Mouse (Mus musculus) heart, adult 18-20 months (tissue): ENCODE results near the gene Fuk. TPM values are rescaled to one million over a fixed set of nuclear protein-coding genes. Genes with fewer than 3 reads are reported as not detected.
"Not testable (repeated sequence)": the region's sequence is repeated elsewhere in the genome, so short reads cannot be mapped to it uniquely, and the experiment has no call there.

ENCODE experiments used
- DNase-seq, 2 experiments: peaks; one replicate each; pipeline ENCODE4 v3.0.0; 2021 to 2022; ENCODE audit warnings: mixed read lengths in 1 of 2
- total RNA-seq, 2 experiments: library from RNA; stranded (reverse); gene quantifications; 2 replicates each; pipeline ENCODE4 v1.2.3; 2021

The Fuk gene
- total RNA-seq, 2 experiments from 2014 or later: 5.2 to 5.5 TPM

DNA sequence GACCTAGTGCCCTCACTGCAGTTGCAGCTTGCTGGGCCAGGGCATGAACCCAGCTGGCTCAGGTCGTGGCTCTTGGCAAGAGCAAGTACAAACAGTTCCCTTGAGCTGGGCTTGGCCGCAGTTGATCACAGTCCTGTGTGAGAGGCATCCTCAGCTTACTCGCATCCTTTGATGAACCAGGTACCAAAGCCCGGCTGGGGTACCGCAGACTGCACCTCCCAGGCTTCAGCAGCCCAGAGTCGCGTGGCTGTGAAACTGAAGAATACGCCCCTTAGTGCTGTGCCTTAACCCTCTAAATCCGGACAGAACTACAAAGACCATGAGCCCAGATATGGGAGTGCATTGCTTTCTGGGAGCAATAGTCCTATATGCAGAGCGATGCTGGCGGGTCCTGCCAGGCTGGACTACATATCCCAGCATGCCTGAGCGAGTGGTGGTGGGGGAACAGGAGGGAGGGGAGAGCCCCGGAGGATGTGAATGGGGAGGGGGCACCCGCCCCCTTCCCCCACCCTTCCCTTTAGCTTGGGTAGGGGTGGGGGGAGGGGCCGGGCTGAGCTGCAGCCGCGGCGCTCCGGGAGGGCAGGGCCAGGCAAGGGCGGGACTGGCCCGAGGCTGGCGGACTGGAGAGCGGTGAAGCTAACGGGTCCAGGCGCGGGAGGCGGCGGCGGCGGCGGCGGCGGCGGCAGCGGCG lies 17.2 kb upstream of the Fuk start, which contains the start of gene St3gal2:
Gene St3gal2 (plus strand): TSS at position 582 of the 691 bp plus-strand sequence.
- peak; percentile 89 to 96 for DNase-seq

- no peak for DNase-seq
These were observed 16.2 kb upstream of the Fuk start for GRCm38 (mm10) chr8:110918460-110918859.

DNA sequence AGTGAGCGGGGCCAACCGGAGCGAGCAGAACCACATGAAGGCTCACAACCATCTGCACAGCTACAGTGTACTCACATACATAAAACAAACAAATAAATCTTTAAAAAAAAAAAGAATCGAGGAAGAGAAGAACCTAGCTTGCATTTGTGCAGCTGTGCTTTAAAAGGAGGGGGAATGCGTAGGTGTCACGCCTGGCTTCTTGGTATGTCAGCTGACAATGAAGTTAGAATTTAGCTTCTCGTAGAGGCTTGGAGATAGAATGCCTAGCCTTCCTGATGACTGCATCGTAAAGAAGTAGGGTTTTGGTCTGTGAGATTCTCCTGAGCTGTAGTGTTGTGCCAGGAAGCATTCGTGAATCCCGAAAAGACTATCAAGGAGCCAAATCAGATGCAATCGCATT lies 15.7 kb upstream of the Fuk start:
- DNase-seq: no peak

DNA sequence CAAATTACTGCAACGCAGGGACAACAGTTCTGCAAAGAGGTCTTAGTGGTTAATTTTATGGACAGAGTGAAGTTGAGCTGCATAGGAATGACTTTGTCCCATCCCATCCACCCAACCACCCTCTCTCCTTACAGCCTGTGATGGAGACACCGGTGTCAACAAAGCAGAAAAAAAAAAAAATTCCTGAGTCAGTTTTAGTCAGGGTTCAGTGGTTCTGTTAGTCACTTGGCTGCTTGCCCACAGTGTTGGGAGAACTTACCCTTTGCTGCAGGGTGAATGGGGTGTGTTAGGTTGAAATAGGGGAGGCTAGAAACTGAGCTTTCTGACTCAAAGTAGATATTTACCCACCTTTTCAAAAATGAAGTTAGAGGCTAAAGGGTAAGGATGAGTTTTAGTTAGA lies 15.1 kb upstream of the Fuk start:
- DNase-seq: no peak

GRCm38 (mm10) chr8:110911576-110912570 lies 9.6 kb upstream of the Fuk start:
- DNase-seq: no peak

DNA sequence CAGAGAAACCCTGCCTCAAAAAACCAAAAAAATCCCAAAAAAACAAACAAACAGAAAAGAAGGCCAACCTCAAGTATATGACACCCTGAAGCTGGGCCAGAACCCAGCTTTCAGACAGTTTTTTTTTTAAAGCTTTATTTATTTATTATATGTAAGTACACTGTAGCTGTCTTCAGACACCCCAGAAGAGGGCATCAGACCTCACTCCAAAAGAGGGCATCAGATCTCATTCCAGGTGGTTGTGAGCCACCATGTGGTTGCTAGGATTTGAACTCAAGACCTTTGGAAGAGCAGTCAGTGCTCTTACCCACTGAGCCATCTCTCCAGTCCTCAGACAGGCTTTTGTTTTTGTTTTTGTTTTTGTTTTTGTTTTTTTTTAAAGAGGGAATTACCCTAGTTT lies 7.6 kb upstream of the Fuk start:
- DNase-seq: not testable (repeated sequence)

GRCm38 (mm10) chr8:110906682-110907081 lies 4.4 kb upstream of the Fuk start:
- DNase-seq: no peak

GRCm38 (mm10) chr8:110905404-110905803 lies 3.1 kb upstream of the Fuk start:
- DNase-seq: no peak

DNA sequence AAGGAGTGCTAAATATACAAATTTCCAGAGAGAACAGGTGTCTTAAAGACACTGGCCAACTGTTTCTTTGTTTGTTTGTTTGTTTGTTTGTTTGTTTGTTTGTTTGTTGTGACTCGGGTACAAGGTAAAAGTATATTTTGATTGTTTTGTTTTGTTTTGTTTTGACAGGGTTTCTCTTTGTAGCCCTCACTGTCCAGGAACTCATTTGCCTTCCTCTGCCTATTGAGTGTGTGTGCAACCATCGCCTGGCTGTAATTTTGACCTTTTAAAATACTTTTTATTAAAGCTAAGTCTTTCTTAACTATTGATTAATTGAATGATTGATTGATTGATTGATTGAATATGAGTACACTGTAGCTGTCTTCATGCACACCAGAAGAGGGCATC lies 284 bp upstream of the Fuk start:
- DNase-seq: no peak

GRCm38 (mm10) chr8:110901056-110901455 lies 1.2 kb downstream of the Fuk start:
- DNase-seq: no peak

DNA sequence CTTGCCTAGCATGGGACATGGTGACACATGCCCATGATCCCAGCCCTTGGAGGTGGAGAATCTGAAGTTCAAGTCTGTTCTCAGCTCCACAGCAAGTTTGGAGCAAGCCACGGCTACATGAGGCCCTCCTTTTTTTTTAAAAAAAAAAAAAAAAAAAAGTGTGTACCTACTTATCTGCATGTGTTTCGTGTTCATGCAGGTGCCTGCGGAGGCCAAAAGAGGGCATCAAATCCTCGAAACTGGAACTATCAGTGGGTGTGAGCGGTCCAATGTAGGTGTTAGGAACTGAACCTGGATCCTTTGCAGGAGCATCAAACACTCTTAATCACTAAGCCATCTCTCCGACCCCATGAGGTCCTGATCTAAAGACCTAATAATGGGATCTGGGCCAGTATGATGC lies 4.8 kb downstream of the Fuk start:
- no peak for DNase-seq

- no peak for DNase-seq
These were observed 6.5 kb downstream of the Fuk start for GRCm38 (mm10) chr8:110895812-110896211.

DNA sequence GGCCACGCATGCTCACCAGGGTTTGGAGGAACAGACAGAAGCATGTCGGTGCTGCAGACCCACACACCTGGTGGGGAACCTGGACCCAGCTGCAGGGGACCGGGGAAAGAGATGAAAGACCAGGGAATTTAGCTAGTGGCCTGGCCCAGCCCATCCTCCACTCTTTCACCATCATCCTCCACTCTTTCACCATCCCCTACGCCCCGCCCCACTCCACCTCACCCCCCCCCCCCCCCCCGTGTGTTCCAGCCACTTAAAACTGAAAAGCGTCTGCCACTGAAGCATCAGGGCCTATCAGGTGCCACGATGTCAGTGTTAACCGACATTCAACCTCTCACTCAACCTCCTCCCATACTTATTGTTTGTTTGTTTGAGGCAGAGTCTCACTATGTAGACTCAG lies 7.0 kb downstream of the Fuk start:
- DNase-seq: no peak

DNA sequence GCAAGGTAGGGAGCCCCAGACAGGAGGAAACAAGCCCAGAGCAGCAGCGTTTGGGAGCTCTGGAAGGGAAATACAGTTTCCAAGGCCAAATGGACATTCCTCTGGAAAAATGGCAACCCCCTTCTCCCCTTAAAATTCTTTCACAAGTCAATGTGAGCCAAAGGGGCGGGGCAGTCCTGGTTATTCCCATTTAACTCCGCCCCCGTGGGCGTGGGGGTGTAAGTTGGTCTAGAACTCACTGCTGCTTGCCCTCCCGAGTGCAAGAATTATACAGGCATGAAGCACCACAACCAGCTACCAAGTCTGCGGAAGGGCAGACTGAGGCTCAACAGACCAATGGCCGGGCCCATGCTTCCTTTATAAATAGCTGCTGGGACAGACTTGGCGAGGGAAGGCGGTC lies 7.4 kb downstream of the Fuk start:
- no peak for DNase-seq

DNA sequence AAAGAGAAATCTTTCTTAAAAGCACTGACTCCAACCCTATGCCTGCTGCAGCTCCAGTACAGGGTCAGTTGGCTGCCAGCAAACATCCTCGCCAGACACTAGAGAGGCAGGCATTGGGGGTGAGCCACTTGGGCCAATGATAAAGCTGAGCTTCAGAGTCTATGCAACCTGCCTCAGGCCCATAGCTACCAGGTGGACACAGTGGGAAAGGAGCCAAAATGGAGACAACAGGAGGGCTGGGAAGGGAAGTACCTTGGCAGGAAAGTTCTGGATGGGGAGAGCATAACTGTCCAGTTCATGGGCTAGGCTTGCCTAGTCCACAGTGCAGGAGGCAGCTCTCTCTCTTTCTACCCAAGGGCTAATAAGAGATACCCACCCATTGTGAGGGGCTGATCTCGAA lies 9.4 kb downstream of the Fuk start:
- no peak for DNase-seq

GRCm38 (mm10) chr8:110892040-110892439 lies 10.2 kb downstream of the Fuk start:
- DNase-seq: no peak

- DNase-seq: no peak
These were observed 12.3 kb downstream of the Fuk start for GRCm38 (mm10) chr8:110889904-110890470.

DNA sequence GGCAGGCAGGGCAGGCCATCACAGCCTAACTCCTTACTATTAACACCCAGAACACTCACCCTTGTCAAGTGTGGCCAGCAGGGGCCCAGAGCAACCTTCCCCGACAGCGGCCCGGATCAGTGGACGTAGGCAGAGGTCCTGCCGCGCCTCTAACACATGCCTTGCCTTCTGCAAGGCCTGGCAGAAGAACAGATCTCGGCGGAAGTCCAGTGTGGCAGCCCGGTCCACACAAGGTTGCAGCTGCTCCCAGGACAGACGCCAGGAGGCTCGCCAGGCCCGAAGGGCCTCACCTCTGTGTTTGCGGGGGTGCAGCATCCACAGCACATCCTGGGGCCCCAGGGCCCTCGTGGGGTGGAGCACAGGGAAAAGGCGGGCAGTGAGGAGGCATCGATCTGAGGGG lies 13.4 kb downstream of the Fuk start:
- DNase-seq: no peak

DNA sequence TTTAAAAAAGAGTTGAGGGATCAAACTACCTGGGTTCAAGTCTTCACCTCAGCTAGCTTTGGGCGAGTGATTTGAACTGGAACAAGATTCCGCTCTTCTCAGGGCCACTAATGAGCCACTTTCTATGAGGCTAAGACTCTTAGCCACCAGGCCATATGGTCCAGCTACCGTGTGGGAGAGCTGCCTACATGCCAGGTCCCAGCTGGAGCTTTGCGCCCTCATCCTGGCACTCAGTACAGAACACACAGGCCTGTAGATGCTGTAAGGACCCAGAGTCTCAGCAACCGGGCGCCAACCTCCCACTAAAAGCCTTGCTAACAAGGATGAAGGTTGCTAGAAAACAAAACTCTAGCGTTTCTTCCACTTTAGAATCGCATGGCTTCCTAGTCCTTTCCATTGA lies 13.8 kb downstream of the Fuk start:
- DNase-seq: no peak

- no peak for DNase-seq
These were observed 14.7 kb downstream of the Fuk start for GRCm38 (mm10) chr8:110887551-110887950.

GRCm38 (mm10) chr8:110886634-110887033 lies 15.7 kb downstream of the Fuk start:
- DNase-seq: no peak

GRCm38 (mm10) chr8:110883824-110884223 lies 18.5 kb downstream of the Fuk start:
- no peak for DNase-seq

DNA sequence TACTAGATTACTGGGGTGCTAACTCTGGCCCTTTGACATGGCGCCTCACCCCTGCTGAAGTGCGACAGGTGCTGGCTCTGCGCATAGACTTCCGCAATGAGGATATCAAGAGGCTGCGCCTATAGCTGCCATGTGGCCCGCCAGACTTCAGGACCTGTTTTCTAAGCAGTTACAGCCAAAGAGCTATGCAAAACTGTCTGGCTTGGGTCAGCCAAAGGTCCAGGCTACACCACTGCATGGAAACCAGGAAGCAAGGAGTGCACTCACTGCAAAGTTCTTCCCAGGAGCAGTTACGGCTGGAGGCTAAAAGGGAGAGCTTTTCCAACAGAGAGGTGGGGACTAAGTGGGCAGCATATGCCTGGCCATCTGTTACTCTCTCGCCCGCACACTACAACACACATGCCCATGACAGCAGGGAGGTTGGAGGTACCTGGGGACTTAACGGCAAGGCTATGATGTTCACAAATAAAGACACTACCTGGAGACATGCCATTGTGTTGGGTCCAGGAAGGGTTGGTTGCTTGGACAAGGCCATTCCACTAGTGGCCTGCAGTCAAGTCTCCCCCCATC lies 20.5 kb downstream of the Fuk start:
- DNase-seq: no peak
